Mouse (Mus musculus) erythroblast, embryonic 14.5 days (primary cell): ENCODE measurements around the gene Mtss1l.

Experiments
- GATA1 ChIP-seq: IDR thresholded peaks from 2 replicates; pipeline ENCODE4 v1.6.1; 2012; ENCODE audit warnings: low read length, inconsistent platforms, mixed read lengths
- TAL1 ChIP-seq: IDR thresholded peaks from 3 replicates; pipeline ENCODE4 v1.6.1; 2012; ENCODE audit warnings: low read length, inconsistent platforms, mixed read lengths

GRCm38 (mm10) chr8:110740629-110741175 is 19.4 kb downstream of the Mtss1l start:
- TF ChIP-seq TAL1 = no peak
- TF ChIP-seq GATA1 = no peak
